Mouse (Mus musculus): ENCODE measurements around the gene Vmn2r8. TPM values are rescaled to one million over a fixed set of nuclear protein-coding genes. Genes with fewer than 3 reads are reported as not detected.
A peak's percentile ranks its signal among the peaks of the same experiment; 100 is the strongest.
"Not testable (repeated sequence)": the region's sequence is repeated elsewhere in the genome, so short reads cannot be mapped to it uniquely, and the experiment has no call there.

Gene Vmn2r8
- polyA plus RNA-seq, 1 experiment from 2014 or later: not detected

DNA sequence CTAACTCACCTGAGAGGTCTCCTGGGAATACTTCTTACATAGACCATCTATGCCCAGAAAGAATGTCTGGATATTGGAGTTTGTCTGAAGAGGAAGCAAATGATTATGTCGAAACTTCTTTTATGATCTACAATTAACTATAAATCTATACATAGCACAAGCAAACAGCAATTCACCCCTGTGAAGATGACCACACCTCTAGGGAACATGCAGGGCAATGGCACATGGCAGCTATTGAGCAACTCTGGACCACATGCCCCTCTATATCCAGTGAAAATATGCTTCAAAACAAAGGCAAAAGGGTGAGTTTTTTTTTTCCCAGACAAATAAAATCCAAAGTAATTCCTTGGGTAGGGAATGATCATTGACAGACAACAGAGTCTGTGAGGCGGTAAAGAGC lies 48.6 kb downstream of the Vmn2r8 start:
- H3K4me3 ChIP-seq (replicated peaks; ENCODE audit: low read depth, low read length): no peak overlapping the region
- H3K4me1 ChIP-seq (ENCODE audit: control insufficient read depth, insufficient read depth, low read length): no peaks in the 10 kb centered on the region
- no peaks in the 10 kb centered on the region for H3K9me3 ChIP-seq (ENCODE audit: control insufficient read depth, low read length)
- ATAC-seq (ENCODE audit: low FRiP score, low TSS enrichment) (no peak), DNase-seq (no peak)
- no peak overlapping the region for H3K4me2 ChIP-seq (ENCODE audit: low read length)
- H3K9ac ChIP-seq (replicated peaks; ENCODE audit: low read length): no peak overlapping the region
- 79% methylated on average over 2 of the region's 2 CpGs for WGBS
- H3K36me3 ChIP-seq (ENCODE audit: control insufficient read depth, insufficient read depth, low read length): no peaks in the 10 kb centered on the region
- H3K27me3 ChIP-seq (ENCODE audit: control insufficient read depth, insufficient read depth, low read length): no peaks in the 10 kb centered on the region
- H3K27ac ChIP-seq (replicated peaks; ENCODE audit: low read depth, low read length): no peak overlapping the region

DNA sequence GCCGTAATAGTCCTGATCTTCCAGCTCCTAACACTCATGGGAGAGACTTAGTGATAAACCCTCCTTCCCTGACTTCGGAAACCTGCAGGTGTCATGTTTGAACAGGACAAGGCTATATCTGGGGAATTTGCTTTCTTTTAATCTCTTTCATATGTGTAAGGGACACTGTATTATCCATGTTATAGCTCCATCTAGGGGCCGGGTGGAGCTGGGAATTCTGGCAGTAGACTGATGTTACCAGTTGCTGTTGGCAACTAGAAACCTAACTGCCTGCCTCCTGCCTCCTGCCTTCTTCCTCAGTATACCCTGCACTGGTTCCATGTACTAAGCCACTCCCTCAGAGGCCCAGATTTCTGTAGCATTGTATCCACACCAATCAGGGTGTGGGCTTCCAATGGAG lies 50.3 kb downstream of the Vmn2r8 start:
- Histone ChIP-seq H3K4me1 (ENCODE audit: control insufficient read depth, insufficient read depth, low read length) (no peaks in the 10 kb centered on the region), H3K27me3 (ENCODE audit: control insufficient read depth, insufficient read depth, low read length) (no peaks in the 10 kb centered on the region), H3K9me3 (ENCODE audit: control insufficient read depth, low read length) (no peaks in the 10 kb centered on the region), H3K36me3 (ENCODE audit: control insufficient read depth, insufficient read depth, low read length) (no peaks in the 10 kb centered on the region), H3K9ac (replicated peaks; ENCODE audit: low read length) (no peak overlapping the region), H3K4me2 (ENCODE audit: low read length) (no peak overlapping the region), H3K4me3 (replicated peaks; ENCODE audit: low read depth, low read length) (no peak overlapping the region), H3K27ac (replicated peaks; ENCODE audit: low read depth, low read length) (no peak overlapping the region)
- ATAC-seq (ENCODE audit: low FRiP score, low TSS enrichment) (no peak), DNase-seq (peak; percentile 21)
- 62% methylated on average over 3 of the region's 3 CpGs for WGBS

DNA sequence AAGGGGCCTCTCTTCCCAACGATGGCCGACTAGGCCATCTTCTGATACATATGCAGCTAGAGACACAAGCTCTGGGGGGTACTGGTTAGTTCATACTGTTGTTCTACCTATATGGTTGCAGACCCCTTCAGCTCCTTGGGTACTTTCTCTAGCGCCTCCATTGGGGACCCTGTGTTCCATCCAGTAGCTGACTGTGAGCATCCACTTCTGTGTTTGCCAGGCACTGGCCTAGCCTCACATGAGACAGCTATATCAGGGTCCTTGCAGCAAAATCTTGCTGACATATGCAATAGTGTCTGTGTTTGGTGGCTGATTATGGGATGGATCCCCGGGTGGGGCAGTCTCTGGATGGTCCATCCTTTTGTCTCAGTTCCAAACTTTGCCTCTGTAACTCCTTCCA lies 57.4 kb downstream of the Vmn2r8 start:
- not testable (repeated sequence) for ATAC-seq (ENCODE audit: low FRiP score, low TSS enrichment); H3K27me3 ChIP-seq (ENCODE audit: control insufficient read depth, insufficient read depth, low read length); H3K4me1 ChIP-seq (ENCODE audit: control insufficient read depth, insufficient read depth, low read length); H3K27ac ChIP-seq (replicated peaks; ENCODE audit: low read depth, low read length); H3K9me3 ChIP-seq (ENCODE audit: control insufficient read depth, low read length); H3K4me3 ChIP-seq (replicated peaks; ENCODE audit: low read depth, low read length); H3K4me2 ChIP-seq (ENCODE audit: low read length); H3K9ac ChIP-seq (replicated peaks; ENCODE audit: low read length); DNase-seq; H3K36me3 ChIP-seq (ENCODE audit: control insufficient read depth, insufficient read depth, low read length)
- WGBS: 84% methylated on average over 4 of the region's 4 CpGs

DNA sequence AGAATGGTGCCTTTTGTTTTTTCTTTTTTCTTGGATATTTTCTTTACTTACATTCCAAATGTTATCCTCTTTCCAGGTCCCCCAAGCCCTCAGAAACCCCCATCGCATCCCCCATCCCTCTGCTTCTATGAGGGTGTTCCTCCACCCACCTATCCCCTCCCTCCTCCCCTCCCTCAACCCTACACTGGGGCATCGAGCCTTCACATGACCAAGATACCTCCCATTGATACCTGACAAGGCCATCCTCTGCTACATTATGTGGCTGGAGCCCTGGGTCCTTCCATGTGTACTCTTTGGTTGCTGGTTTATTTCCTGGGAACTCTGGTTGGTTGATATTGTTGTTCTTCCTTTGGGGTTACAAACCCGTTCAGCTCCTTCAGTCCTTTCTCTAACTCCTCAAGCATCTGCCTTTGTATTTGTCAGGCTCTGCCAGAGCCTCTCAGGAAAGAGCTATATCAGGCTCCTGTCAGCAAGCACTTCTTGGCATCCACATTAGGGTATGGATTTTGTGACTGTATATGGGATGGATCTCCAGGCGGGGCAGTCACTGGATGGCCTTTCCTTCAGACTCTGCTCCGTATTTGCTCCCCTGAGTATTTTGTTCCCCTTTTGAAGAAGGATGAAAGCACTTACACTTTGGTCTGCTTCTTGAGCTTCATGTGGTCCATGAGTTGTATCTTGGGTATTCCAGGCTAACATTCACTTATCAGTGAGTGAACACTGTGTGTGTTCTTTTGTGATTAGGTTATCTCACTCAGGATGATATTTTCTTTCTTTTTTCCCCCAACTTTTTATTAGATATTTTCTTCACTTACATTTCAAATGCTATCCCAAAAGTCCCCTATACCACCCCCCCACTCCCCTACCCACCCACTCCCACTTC lies 58.1 kb downstream of the Vmn2r8 start:
- WGBS: 83% methylated on average over 5 of the region's 5 CpGs
- no peak overlapping the region for H3K27ac ChIP-seq (replicated peaks; ENCODE audit: low read depth, low read length)
- no peak for DNase-seq
- no peak overlapping the region for H3K4me2 ChIP-seq (ENCODE audit: low read length)
- H3K9ac ChIP-seq (replicated peaks; ENCODE audit: low read length): no peak overlapping the region
- H3K4me1 ChIP-seq (ENCODE audit: control insufficient read depth, insufficient read depth, low read length): no peaks in the 10 kb centered on the region
- no peak for ATAC-seq (ENCODE audit: low FRiP score, low TSS enrichment)
- no peaks in the 10 kb centered on the region for H3K9me3 ChIP-seq (ENCODE audit: control insufficient read depth, low read length)
- H3K27me3 ChIP-seq (ENCODE audit: control insufficient read depth, insufficient read depth, low read length): no peaks in the 10 kb centered on the region
- no peak overlapping the region for H3K4me3 ChIP-seq (replicated peaks; ENCODE audit: low read depth, low read length)
- H3K36me3 ChIP-seq (ENCODE audit: control insufficient read depth, insufficient read depth, low read length): no peaks in the 10 kb centered on the region

DNA sequence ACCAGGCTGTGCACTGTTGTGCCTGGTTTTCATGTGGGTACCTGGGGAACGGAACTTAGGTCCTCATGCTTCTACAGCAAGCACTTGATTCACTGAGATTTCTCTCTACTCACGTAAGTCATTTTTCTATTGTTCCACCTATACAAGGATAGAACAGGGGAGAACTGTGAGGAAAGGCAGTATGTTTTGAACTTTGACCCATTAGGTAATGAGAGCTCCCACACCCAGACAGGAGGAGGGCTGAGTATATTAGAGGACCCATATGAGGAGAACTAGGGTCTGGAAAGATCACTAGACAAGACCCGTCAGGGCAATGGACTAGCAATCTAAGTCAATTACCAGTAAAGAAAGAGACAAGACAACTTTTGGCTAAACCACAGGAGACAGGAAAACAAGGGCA lies 64.0 kb downstream of the Vmn2r8 start:
- H3K27me3 ChIP-seq (ENCODE audit: control insufficient read depth, insufficient read depth, low read length): no peaks in the 10 kb centered on the region
- DNase-seq: no peak
- 85% methylated on average over 3 of the region's 3 CpGs for WGBS
- no peak overlapping the region for H3K9ac ChIP-seq (replicated peaks; ENCODE audit: low read length)
- H3K4me3 ChIP-seq (replicated peaks; ENCODE audit: low read depth, low read length): no peak overlapping the region
- no peaks in the 10 kb centered on the region for H3K36me3 ChIP-seq (ENCODE audit: control insufficient read depth, insufficient read depth, low read length)
- no peaks in the 10 kb centered on the region for H3K9me3 ChIP-seq (ENCODE audit: control insufficient read depth, low read length)
- ATAC-seq (ENCODE audit: low FRiP score, low TSS enrichment): no peak
- no peak overlapping the region for H3K27ac ChIP-seq (replicated peaks; ENCODE audit: low read depth, low read length)
- no peak overlapping the region for H3K4me2 ChIP-seq (ENCODE audit: low read length)
- no peaks in the 10 kb centered on the region for H3K4me1 ChIP-seq (ENCODE audit: control insufficient read depth, insufficient read depth, low read length)

DNA sequence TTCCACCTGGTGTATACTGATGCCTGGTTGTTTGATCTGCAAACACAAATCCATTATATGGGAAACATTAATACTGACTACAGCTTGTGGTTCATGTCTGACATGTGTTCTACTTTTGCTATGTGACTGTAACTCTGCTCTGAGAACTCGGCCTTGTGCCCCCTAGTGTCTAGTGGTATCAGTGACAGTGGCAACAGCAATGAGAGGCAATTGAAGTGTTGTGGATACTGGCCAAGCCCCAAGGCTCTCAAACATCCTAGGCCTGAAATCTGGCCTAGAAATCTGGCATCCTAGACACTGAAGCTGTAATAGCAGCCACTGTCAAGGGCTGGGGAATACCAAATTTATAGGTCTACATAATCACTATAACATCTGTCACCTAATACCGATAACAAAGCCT lies 64.8 kb downstream of the Vmn2r8 start:
- 75% methylated on average over 2 of the region's 2 CpGs for WGBS

DNA sequence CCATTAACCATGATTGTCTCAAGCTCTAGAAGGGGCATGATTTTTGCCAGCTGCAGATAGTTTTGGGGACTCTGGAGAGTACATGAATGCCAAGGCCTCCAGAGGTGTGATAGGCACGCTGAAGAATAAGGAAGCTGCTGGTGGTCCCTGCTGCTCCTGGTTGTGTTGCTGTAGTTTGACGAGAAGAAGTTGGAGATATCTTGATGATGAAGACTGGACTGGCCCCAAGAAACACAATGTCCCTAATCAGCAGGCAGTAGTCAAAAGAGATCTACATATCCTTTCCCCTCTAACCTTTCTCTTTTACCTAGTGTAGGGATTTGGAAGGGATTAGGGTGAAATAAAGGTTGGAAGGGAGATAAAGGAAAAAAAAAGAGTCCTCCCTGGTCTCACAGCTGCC lies 66.1 kb downstream of the Vmn2r8 start:
- Histone ChIP-seq H3K4me2 (ENCODE audit: low read length) (no peak overlapping the region), H3K4me3 (replicated peaks; ENCODE audit: low read depth, low read length) (no peak overlapping the region), H3K27me3 (ENCODE audit: control insufficient read depth, insufficient read depth, low read length) (no peaks in the 10 kb centered on the region), H3K36me3 (ENCODE audit: control insufficient read depth, insufficient read depth, low read length) (no peaks in the 10 kb centered on the region), H3K9ac (replicated peaks; ENCODE audit: low read length) (no peak overlapping the region), H3K27ac (replicated peaks; ENCODE audit: low read depth, low read length) (no peak overlapping the region), H3K4me1 (ENCODE audit: control insufficient read depth, insufficient read depth, low read length) (no peaks in the 10 kb centered on the region), H3K9me3 (ENCODE audit: control insufficient read depth, low read length) (no peaks in the 10 kb centered on the region)
- ATAC-seq (ENCODE audit: low FRiP score, low TSS enrichment) (no peak), DNase-seq (no peak)
- WGBS: 60% methylated on average over 2 of the region's 2 CpGs

More for the DNA sequence above, 64.8 kb downstream of the Vmn2r8 start:
- no peak overlapping the region for H3K4me2 ChIP-seq (ENCODE audit: low read length)
- no peaks in the 10 kb centered on the region for H3K4me1 ChIP-seq (ENCODE audit: control insufficient read depth, insufficient read depth, low read length)
- H3K9me3 ChIP-seq (ENCODE audit: control insufficient read depth, low read length): no peaks in the 10 kb centered on the region
- H3K27ac ChIP-seq (replicated peaks; ENCODE audit: low read depth, low read length): no peak overlapping the region
- DNase-seq (peak; percentile 2), ATAC-seq (ENCODE audit: low FRiP score, low TSS enrichment) (no peak)
- no peaks in the 10 kb centered on the region for H3K36me3 ChIP-seq (ENCODE audit: control insufficient read depth, insufficient read depth, low read length)
- no peaks in the 10 kb centered on the region for H3K27me3 ChIP-seq (ENCODE audit: control insufficient read depth, insufficient read depth, low read length)
- H3K9ac ChIP-seq (replicated peaks; ENCODE audit: low read length): no peak overlapping the region
- no peak overlapping the region for H3K4me3 ChIP-seq (replicated peaks; ENCODE audit: low read depth, low read length)

DNA sequence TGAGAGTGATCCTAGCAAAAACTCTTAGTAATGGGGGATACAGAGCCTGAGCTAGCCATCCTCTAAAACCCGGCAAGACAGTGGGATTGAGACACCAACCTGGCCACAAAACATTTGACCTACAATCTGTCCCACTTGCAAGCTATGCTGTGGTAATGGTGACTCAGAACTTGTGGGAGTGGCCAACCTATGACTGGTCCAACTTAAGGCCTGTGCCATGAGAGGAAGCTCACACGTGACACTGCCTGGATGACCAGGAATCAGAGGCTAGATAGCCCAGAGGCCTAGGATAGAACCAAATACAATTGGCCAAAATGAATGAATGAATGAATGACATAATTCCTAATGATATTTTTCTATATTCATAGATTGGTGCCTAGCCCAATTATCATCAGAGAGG lies 66.8 kb downstream of the Vmn2r8 start:
- H3K4me1 ChIP-seq (ENCODE audit: control insufficient read depth, insufficient read depth, low read length): no peaks in the 10 kb centered on the region
- H3K9ac ChIP-seq (replicated peaks; ENCODE audit: low read length): no peak overlapping the region
- ATAC-seq (ENCODE audit: low FRiP score, low TSS enrichment) (no peak), DNase-seq (no peak)
- H3K4me3 ChIP-seq (replicated peaks; ENCODE audit: low read depth, low read length): no peak overlapping the region
- no peaks in the 10 kb centered on the region for H3K9me3 ChIP-seq (ENCODE audit: control insufficient read depth, low read length)
- no peak overlapping the region for H3K27ac ChIP-seq (replicated peaks; ENCODE audit: low read depth, low read length)
- no peaks in the 10 kb centered on the region for H3K36me3 ChIP-seq (ENCODE audit: control insufficient read depth, insufficient read depth, low read length)
- WGBS: 83% methylated on average over 2 of the region's 2 CpGs
- H3K27me3 ChIP-seq (ENCODE audit: control insufficient read depth, insufficient read depth, low read length): no peaks in the 10 kb centered on the region
- H3K4me2 ChIP-seq (ENCODE audit: low read length): no peak overlapping the region

Measured in midbrain, embryonic 14.5 days (tissue).